Mouse (Mus musculus) G1E (cell line): Measurements from ENCODE around the gene 4933424G06Rik. TPM values are rescaled to one million over a fixed set of nuclear protein-coding genes. Genes with fewer than 3 reads are reported as not detected.

Experiments used
- ATAC-seq: 2 replicates; pipeline ENCODE4 v1.8.0; 2016; ENCODE audit warnings: mild to moderate bottlenecking; ENCODE audit not compliant: insufficient number of reproducible peaks, poor library complexity, low FRiP score, severe bottlenecking; ENCODE audit errors: extremely low read depth
- DNase-seq: peaks from one replicate; pipeline ENCODE4 v3.0.0; 2012; ENCODE audit warnings: low spot score
- H3K27me3 ChIP-seq: 2 replicates; pipeline ENCODE4 v1.6.1; 2012; ENCODE audit warnings: mild to moderate bottlenecking, low read length, inconsistent platforms; ENCODE audit not compliant: insufficient read depth
- H3K36me3 ChIP-seq: replicated peaks from 2 replicates; pipeline ENCODE3; 2012; ENCODE audit warnings: mild to moderate bottlenecking, inconsistent platforms
- H3K4me1 ChIP-seq: 2 replicates; pipeline ENCODE4 v1.6.1; 2012; ENCODE audit warnings: low read depth, low read length, inconsistent platforms, mixed read lengths; ENCODE audit not compliant: insufficient read depth
- H3K4me3 ChIP-seq: 2 replicates; pipeline ENCODE4 v1.5.1; 2012; ENCODE audit warnings: low read depth, mild to moderate bottlenecking, inconsistent platforms, low read length, moderate library complexity, mixed read lengths
- H3K9me3 ChIP-seq: replicated peaks from 2 replicates; pipeline ENCODE4 v1.6.1; 2012; ENCODE audit warnings: inconsistent platforms
- CTCF ChIP-seq: IDR thresholded peaks from 2 replicates; pipeline ENCODE4 v1.5.1; 2012; ENCODE audit warnings: low read depth, low read length, inconsistent platforms, mixed read lengths
- GATA1 ChIP-seq: IDR thresholded peaks from 2 replicates; pipeline ENCODE4 v1.6.1; 2012; ENCODE audit warnings: borderline replicate concordance, low read length, inconsistent platforms, mixed read lengths
- GATA2 ChIP-seq: IDR thresholded peaks from 2 replicates; pipeline ENCODE4 v1.6.1; 2012; ENCODE audit warnings: low read depth, low read length, inconsistent platforms, borderline replicate concordance
- POLR2AphosphoS5 ChIP-seq: IDR thresholded peaks from 2 replicates; pipeline ENCODE4 v1.6.1; 2012; ENCODE audit warnings: low read depth, low read length, inconsistent platforms; ENCODE audit not compliant: insufficient replicate concordance
- TAL1 ChIP-seq: conservative IDR thresholded peaks from 2 replicates; pipeline ENCODE4 v1.6.1; 2012; ENCODE audit warnings: low read depth, low read length, inconsistent platforms, mixed read lengths
- polyA plus RNA-seq: library from polyadenylated mRNA; stranded (reverse); fragments of >175 nt; gene quantifications from 2 replicates; pipeline ENCODE4 v1.2.3, GENCODE M21; 2012
- total RNA-seq, 2 experiments: library from RNA; stranded (forward) in 1 of 2; stranded (reverse) in 1 of 2; fragments of 200-1000 nt in 1 of 2; fragments of >200 nt in 1 of 2; fragmentation: Nextera tagmentation in 1 of 2; gene quantifications; 2 replicates each; pipeline ENCODE4 v1.2.3; 2014 to 2017

4933424G06Rik gene
- total and polyA plus RNA-seq, 3 experiments: 0.38 to 0.75 TPM; not detected in 1

GRCm38 (mm10) chr1:36707797-36708196 is 2.2 kb upstream of the 4933424G06Rik start:
- H3K4me1 ChIP-seq: peaks cover 34% of the 10 kb centered on the region
- DNase-seq: no peak
- no peak for ATAC-seq
- H3K36me3 ChIP-seq: peaks cover 60% of the 10 kb centered on the region
- no peaks in the 10 kb centered on the region for H3K9me3 ChIP-seq
- no peaks in the 10 kb centered on the region for H3K27me3 ChIP-seq
- TF ChIP-seq CTCF (no peak), GATA2 (no peak)
- H3K4me3 ChIP-seq: peak overlapping the region; percentile 85; the same call in 1 of the 2 replicates

GRCm38 (mm10) chr1:36708626-36709025 is 1.3 kb upstream of the 4933424G06Rik start:
- DNase-seq: no peak
- H3K4me3 ChIP-seq: peak overlapping the region; percentile 85
- no peak for ATAC-seq
- no peaks in the 10 kb centered on the region for H3K27me3 ChIP-seq
- peaks cover 52% of the 10 kb centered on the region for H3K36me3 ChIP-seq
- H3K9me3 ChIP-seq: peaks cover 4% of the 10 kb centered on the region; the same call in 1 of the 2 replicates
- H3K4me1 ChIP-seq: peaks cover 32% of the 10 kb centered on the region
- TF ChIP-seq POLR2AphosphoS5: no peak
- TF ChIP-seq GATA1: no peak
- TF ChIP-seq CTCF: no peak
- TF ChIP-seq TAL1: no peak
- no peak for TF ChIP-seq GATA2

- Histone ChIP-seq H3K4me1 (peaks cover 31% of the 10 kb centered on the region), H3K9me3 (peaks cover 10% of the 10 kb centered on the region), H3K4me3 (peak overlapping the region; percentile 85), H3K27me3 (peaks cover 3% of the 10 kb centered on the region), H3K36me3 (peaks cover 45% of the 10 kb centered on the region)
- ATAC-seq (no peak; the same call in 1 of the 2 replicates), DNase-seq (peak; percentile 62)
- TF ChIP-seq POLR2AphosphoS5: no peak
- no peak for TF ChIP-seq GATA2
- TF ChIP-seq GATA1: no peak
- TF ChIP-seq TAL1: no peak
- TF ChIP-seq CTCF: 0 out of 2 replicates have a peak, but pooled peaks have one; percentile 34
Measured at GRCm38 (mm10) chr1:36709055-36709853, 695 bp upstream of the 4933424G06Rik start.

- TF ChIP-seq GATA1: no peak
- TF ChIP-seq TAL1: no peak
- TF ChIP-seq GATA2: no peak
- TF ChIP-seq CTCF: no peak
- no peak for ATAC-seq
- DNase-seq: no peak
- Histone ChIP-seq H3K36me3 (peaks cover 27% of the 10 kb centered on the region), H3K4me3 (no peak overlapping the region), H3K4me1 (peaks cover 31% of the 10 kb centered on the region), H3K9me3 (peaks cover 12% of the 10 kb centered on the region), H3K27me3 (peaks cover 17% of the 10 kb centered on the region)
Measured at GRCm38 (mm10) chr1:36711104-36711503, 1.2 kb downstream of the 4933424G06Rik start.

- peaks cover 5% of the 10 kb centered on the region; the same call in 1 of the 2 replicates for H3K4me1 ChIP-seq
- H3K36me3 ChIP-seq: no peaks in the 10 kb centered on the region
- DNase-seq: no peak
- H3K9me3 ChIP-seq: peaks cover 12% of the 10 kb centered on the region
- TF ChIP-seq POLR2AphosphoS5 (no peak), GATA1 (no peak), TAL1 (no peak)
- H3K4me3 ChIP-seq: no peak within 1 kb of the TSS
- ATAC-seq: no peak
- H3K27me3 ChIP-seq: peaks cover 39% of the 10 kb centered on the region
Measured at GRCm38 (mm10) chr1:36714311-36714710, 4.4 kb downstream of the 4933424G06Rik start, which contains the start of gene Actr1b. TSS of gene Actr1b (minus strand) at chr1:36714422.

- no peak for DNase-seq
- Histone ChIP-seq H3K4me1 (no peaks in the 10 kb centered on the region), H3K9me3 (peaks cover 6% of the 10 kb centered on the region), H3K4me3 (no peak overlapping the region), H3K27me3 (peaks cover 53% of the 10 kb centered on the region), H3K36me3 (no peaks in the 10 kb centered on the region)
- no peak for TF ChIP-seq POLR2AphosphoS5
- ATAC-seq: no peak
Measured at GRCm38 (mm10) chr1:36718786-36719185, 8.8 kb downstream of the 4933424G06Rik start.
